Mouse (Mus musculus): ENCODE measurements around the gene Serpina1f. TPM values are rescaled to one million over a fixed set of nuclear protein-coding genes. Genes with fewer than 3 reads are reported as not detected.
A peak's percentile ranks its signal among the peaks of the same experiment; 100 is the strongest.
"Not testable (repeated sequence)": the region's sequence is repeated elsewhere in the genome, so short reads cannot be mapped to it uniquely, and the experiment has no call there.

Serpina1f gene
- total and polyA plus RNA-seq, 2 experiments from 2014 or later: not detected

- no peak for DNase-seq
- Histone ChIP-seq H3K27me3 (ENCODE audit: insufficient read depth, low read length) (no peaks in the 10 kb centered on the region), H3K27ac (ENCODE audit: low read depth, low read length) (no peak overlapping the region), H3K4me1 (ENCODE audit: insufficient read depth) (no peaks in the 10 kb centered on the region), H3K36me3 (ENCODE audit: insufficient read depth) (no peaks in the 10 kb centered on the region), H3K9ac (no peak overlapping the region), H3K4me2 (ENCODE audit: low read depth) (no peak overlapping the region), H3K9me3 (ENCODE audit: low read length) (no peaks in the 10 kb centered on the region), H3K4me3 (ENCODE audit: low read depth, low read length) (no peak overlapping the region)
- no peak for TF ChIP-seq CTCF (IDR thresholded peaks at IDR 0.05; ENCODE audit: low read depth)
- 79% methylated on average over 2 of the region's 2 CpGs for WGBS
- no peak for ATAC-seq
Measured at GRCm38 (mm10) chr12:103681739-103682138, 13.6 kb downstream of the Serpina1f start.

- Histone ChIP-seq H3K4me1 (ENCODE audit: insufficient read depth) (no peaks in the 10 kb centered on the region), H3K4me3 (ENCODE audit: low read depth, low read length) (no peak overlapping the region), H3K4me2 (ENCODE audit: low read depth) (no peak overlapping the region), H3K27me3 (ENCODE audit: insufficient read depth, low read length) (no peaks in the 10 kb centered on the region), H3K36me3 (ENCODE audit: insufficient read depth) (no peaks in the 10 kb centered on the region), H3K9ac (no peak overlapping the region), H3K27ac (ENCODE audit: low read depth, low read length) (no peak overlapping the region), H3K9me3 (ENCODE audit: low read length) (no peaks in the 10 kb centered on the region)
- no peak for ATAC-seq
- TF ChIP-seq CTCF (IDR thresholded peaks at IDR 0.05; ENCODE audit: low read depth): no peak
- WGBS: 66% methylated on average over 2 of the region's 2 CpGs
- DNase-seq: no peak
Measured at GRCm38 (mm10) chr12:103681169-103681568, 14.2 kb downstream of the Serpina1f start.

DNA sequence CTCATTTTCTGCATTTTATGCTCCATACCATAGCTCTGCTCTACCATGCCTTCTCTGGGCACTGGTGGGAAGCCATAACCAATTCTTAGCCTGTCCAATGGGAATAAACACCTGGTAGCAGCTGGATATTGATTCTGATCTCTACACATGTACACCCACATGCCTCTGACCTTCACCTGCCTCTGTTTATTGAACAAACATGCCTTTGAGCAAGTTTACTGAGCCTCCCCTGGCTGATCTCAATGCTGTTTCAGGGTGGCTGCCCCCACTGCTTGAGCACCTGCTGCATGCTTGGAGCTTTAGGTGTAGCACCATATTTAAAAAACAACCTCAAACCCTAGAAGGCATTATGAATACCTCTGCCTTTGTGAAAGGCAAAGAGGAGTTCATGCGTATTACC, 15.5 kb downstream of the Serpina1f start:
- H3K9ac ChIP-seq; H3K9me3 ChIP-seq (ENCODE audit: low read length); H3K27ac ChIP-seq (ENCODE audit: low read depth, low read length); H3K27me3 ChIP-seq (ENCODE audit: insufficient read depth, low read length); H3K36me3 ChIP-seq (ENCODE audit: insufficient read depth); H3K4me3 ChIP-seq (ENCODE audit: low read depth, low read length); DNase-seq; ATAC-seq; H3K4me1 ChIP-seq (ENCODE audit: insufficient read depth); H3K4me2 ChIP-seq (ENCODE audit: low read depth): not testable (repeated sequence)
- WGBS: 97% methylated on average over 1 of the region's 1 CpGs

DNA sequence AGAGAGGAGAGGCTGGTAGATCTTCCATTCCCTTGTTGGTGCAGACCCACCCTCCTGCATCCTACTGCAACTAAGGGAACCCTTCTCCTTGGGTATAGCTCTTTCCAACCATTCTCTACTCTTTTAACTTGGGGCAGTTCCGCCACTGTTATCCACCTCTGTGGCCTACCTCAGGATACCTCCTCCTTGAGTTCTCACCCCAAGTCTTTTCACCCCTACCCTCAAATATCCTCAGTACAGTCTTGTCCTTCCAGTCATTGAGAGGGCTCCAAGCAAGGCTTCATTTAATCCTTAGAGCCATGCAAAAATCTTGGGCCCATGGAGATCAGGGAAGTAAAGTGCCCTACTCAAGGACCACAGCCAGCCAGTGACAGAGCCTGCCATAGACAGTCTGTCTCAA, 19.3 kb downstream of the Serpina1f start, which contains the start of gene Serpina16:
Gene Serpina16 (minus strand): TSS at position 101 of the 400 bp plus-strand sequence.
- no peaks in the 10 kb centered on the region for H3K4me1 ChIP-seq (ENCODE audit: insufficient read depth)
- ATAC-seq (no peak), DNase-seq (no peak)
- H3K4me2 ChIP-seq (ENCODE audit: low read depth): no peak within 1 kb of the TSS
- H3K27ac ChIP-seq (ENCODE audit: low read depth, low read length): no peak within 1 kb of the TSS
- H3K9me3 ChIP-seq (ENCODE audit: low read length): no peaks in the 10 kb centered on the region
- 90% methylated on average over 1 of the region's 1 CpGs for WGBS
- H3K9ac ChIP-seq: no peak within 1 kb of the TSS
- H3K36me3 ChIP-seq (ENCODE audit: insufficient read depth): no peaks in the 10 kb centered on the region
- no peaks in the 10 kb centered on the region for H3K27me3 ChIP-seq (ENCODE audit: insufficient read depth, low read length)
- TF ChIP-seq CTCF (IDR thresholded peaks at IDR 0.05; ENCODE audit: low read depth): no peak
- no peak within 1 kb of the TSS for H3K4me3 ChIP-seq (ENCODE audit: low read depth, low read length)

GRCm38 (mm10) chr12:103673179-103673578, 22.1 kb downstream of the Serpina1f start:
- Histone ChIP-seq H3K36me3 (ENCODE audit: insufficient read depth) (no peaks in the 10 kb centered on the region), H3K4me2 (ENCODE audit: low read depth) (no peak overlapping the region), H3K4me1 (ENCODE audit: insufficient read depth) (no peaks in the 10 kb centered on the region), H3K9ac (no peak overlapping the region), H3K27me3 (ENCODE audit: insufficient read depth, low read length) (no peaks in the 10 kb centered on the region), H3K4me3 (ENCODE audit: low read depth, low read length) (no peak overlapping the region), H3K27ac (ENCODE audit: low read depth, low read length) (no peak overlapping the region), H3K9me3 (ENCODE audit: low read length) (no peaks in the 10 kb centered on the region)
- no peak for DNase-seq
- no peak for ATAC-seq
- WGBS: 83% methylated on average over 2 of the region's 2 CpGs
- TF ChIP-seq CTCF (IDR thresholded peaks at IDR 0.05; ENCODE audit: low read depth): no peak

GRCm38 (mm10) chr12:103671483-103671882, 23.8 kb downstream of the Serpina1f start:
- WGBS: 75% methylated on average over 3 of the region's 3 CpGs
- Histone ChIP-seq H3K9me3 (ENCODE audit: low read length) (no peaks in the 10 kb centered on the region), H3K27ac (ENCODE audit: low read depth, low read length) (no peak overlapping the region), H3K4me2 (ENCODE audit: low read depth) (no peak overlapping the region), H3K9ac (no peak overlapping the region), H3K27me3 (ENCODE audit: insufficient read depth, low read length) (no peaks in the 10 kb centered on the region), H3K4me1 (ENCODE audit: insufficient read depth) (no peaks in the 10 kb centered on the region), H3K36me3 (ENCODE audit: insufficient read depth) (no peaks in the 10 kb centered on the region), H3K4me3 (ENCODE audit: low read depth, low read length) (no peak overlapping the region)
- no peak for ATAC-seq
- DNase-seq: no peak
- no peak for TF ChIP-seq CTCF (IDR thresholded peaks at IDR 0.05; ENCODE audit: low read depth)

- ATAC-seq (no peak), DNase-seq (no peak)
- Histone ChIP-seq H3K4me1 (ENCODE audit: insufficient read depth) (no peaks in the 10 kb centered on the region), H3K9ac (no peak overlapping the region), H3K27ac (ENCODE audit: low read depth, low read length) (no peak overlapping the region), H3K4me2 (ENCODE audit: low read depth) (no peak overlapping the region), H3K4me3 (ENCODE audit: low read depth, low read length) (no peak overlapping the region), H3K27me3 (ENCODE audit: insufficient read depth, low read length) (no peaks in the 10 kb centered on the region), H3K9me3 (ENCODE audit: low read length) (no peaks in the 10 kb centered on the region), H3K36me3 (ENCODE audit: insufficient read depth) (no peaks in the 10 kb centered on the region)
- TF ChIP-seq CTCF (IDR thresholded peaks at IDR 0.05; ENCODE audit: low read depth): no peak
- 64% methylated on average over 2 of the region's 2 CpGs for WGBS
Measured at GRCm38 (mm10) chr12:103670964-103671363, 24.4 kb downstream of the Serpina1f start.

DNA sequence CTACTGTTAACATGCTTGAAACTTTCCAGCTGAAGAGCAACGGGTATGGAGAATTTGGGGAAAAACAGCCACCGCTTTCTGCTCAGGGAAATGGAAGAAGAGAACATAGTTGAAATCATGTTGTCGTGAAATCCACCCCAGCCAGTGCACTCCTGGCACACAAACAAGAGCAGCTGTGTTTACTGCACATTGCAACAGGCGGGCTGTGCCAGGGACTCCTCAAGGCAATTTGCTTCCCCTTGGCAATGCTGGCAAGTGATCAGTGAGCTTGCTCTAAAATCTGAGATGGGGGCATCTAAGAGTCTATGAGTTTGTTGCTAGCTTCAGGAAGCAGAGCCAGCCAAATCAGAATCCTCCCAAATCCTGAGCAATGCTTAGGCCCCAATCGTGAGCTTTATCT, 25.0 kb downstream of the Serpina1f start:
- ATAC-seq (peak; percentile 92), DNase-seq (peak; percentile 84)
- peak overlapping the region; percentile 15; the same call in 1 of the 2 replicates for H3K27ac ChIP-seq (ENCODE audit: low read depth, low read length)
- WGBS: 58% methylated on average over 5 of the region's 5 CpGs
- no peak for TF ChIP-seq CTCF (IDR thresholded peaks at IDR 0.05; ENCODE audit: low read depth)
- no peaks in the 10 kb centered on the region for H3K27me3 ChIP-seq (ENCODE audit: insufficient read depth, low read length)
- no peak overlapping the region for H3K4me2 ChIP-seq (ENCODE audit: low read depth)
- H3K9ac ChIP-seq: no peak overlapping the region
- H3K9me3 ChIP-seq (ENCODE audit: low read length): no peaks in the 10 kb centered on the region
- no peaks in the 10 kb centered on the region for H3K36me3 ChIP-seq (ENCODE audit: insufficient read depth)
- no peak overlapping the region for H3K4me3 ChIP-seq (ENCODE audit: low read depth, low read length)
- no peaks in the 10 kb centered on the region for H3K4me1 ChIP-seq (ENCODE audit: insufficient read depth)

Measured in forebrain, postnatal 0 days (tissue).